Mouse (Mus musculus): ENCODE measurements around the gene Depdc1b.

GRCm38 (mm10) chr13:108278592-108278991, 37.5 kb upstream of the Depdc1b start:
- no peak for TF ChIP-seq CTCF (conservative IDR thresholded peaks at IDR 0.05; ENCODE audit: insufficient read depth, insufficient read length, low read depth, low read length)
- no peak for TF ChIP-seq POLR2A (IDR thresholded peaks at IDR 0.05; ENCODE audit: low read depth, low read length)
